Mouse (Mus musculus) adrenal gland (tissue): ENCODE measurements around the gene Arhgap29.

Experiments
- intact Hi-C: fragments of 180-260 bp; cut with DNase I; formaldehyde crosslinking; loops from one replicate; pipeline ENCODE4 v1.15.1; 2025
- long read RNA-seq, 2 experiments: library from polyadenylated mRNA; unstranded; transcript quantifications; one replicate each; pipeline ENCODE4 v2.0.0; 2020; ENCODE audit warnings: borderline replicate concordance in 1 of 2; ENCODE audit not compliant: insufficient replicate concordance in 1 of 2

Gene Arhgap29
- long read RNA-seq, experiment 1, partial matches to known transcripts: 6 of 9 reads
- long read RNA-seq, experiment 1, other reads (novel, unspliced or antisense): 3 of 9 reads
- long read RNA-seq, experiment 2, full-length matches to known transcripts: 1 of 9 reads
- long read RNA-seq, experiment 2, partial matches to known transcripts: 6 of 9 reads
- long read RNA-seq, experiment 2, other reads (novel, unspliced or antisense): 2 of 9 reads

GRCm38 (mm10) chr3:121952041-121952591 is at the start of gene Arhgap29:
Gene Arhgap29, plus strand, starts transcription at chr3:121952541.
- intact Hi-C loops: loop anchor here (5.0 kb wide), 1 partner anchor 65 kb away; no protein-coding TSS in a partner anchor

- intact Hi-C loops: no loop called here
Measured at GRCm38 (mm10) chr3:121902729-121903128, 49.6 kb upstream of the Arhgap29 start.

GRCm38 (mm10) chr3:121903286-121903685 is 49.1 kb upstream of the Arhgap29 start:
- intact Hi-C loops: no loop called here

- intact Hi-C loops: no loop called here
Measured at GRCm38 (mm10) chr3:121903695-121904094, 48.6 kb upstream of the Arhgap29 start.

- intact Hi-C loops: no loop called here
Measured at GRCm38 (mm10) chr3:121904476-121904875, 47.9 kb upstream of the Arhgap29 start.

GRCm38 (mm10) chr3:121906623-121907022 is 45.7 kb upstream of the Arhgap29 start:
- intact Hi-C loops: no loop called here

- intact Hi-C loops: no loop called here
Measured at GRCm38 (mm10) chr3:121909155-121909554, 43.2 kb upstream of the Arhgap29 start.

GRCm38 (mm10) chr3:121913476-121913875 is 38.9 kb upstream of the Arhgap29 start:
- intact Hi-C loops: no loop called here

GRCm38 (mm10) chr3:121914459-121915185 is 37.7 kb upstream of the Arhgap29 start:
- intact Hi-C loops: no loop called here

- intact Hi-C loops: no loop called here
Measured at GRCm38 (mm10) chr3:121915191-121915590, 37.1 kb upstream of the Arhgap29 start.

GRCm38 (mm10) chr3:121916802-121917532 is 35.4 kb upstream of the Arhgap29 start:
- intact Hi-C loops: no loop called here

GRCm38 (mm10) chr3:121917658-121918057 is 34.7 kb upstream of the Arhgap29 start:
- intact Hi-C loops: no loop called here

GRCm38 (mm10) chr3:121919961-121920360 is 32.4 kb upstream of the Arhgap29 start:
- intact Hi-C loops: no loop called here

- intact Hi-C loops: no loop called here
Measured at GRCm38 (mm10) chr3:121920769-121921168, 31.6 kb upstream of the Arhgap29 start.

GRCm38 (mm10) chr3:121924768-121925486 is 27.4 kb upstream of the Arhgap29 start:
- intact Hi-C loops: no loop called here

- intact Hi-C loops: no loop called here
Measured at GRCm38 (mm10) chr3:121927601-121928000, 24.7 kb upstream of the Arhgap29 start.

- intact Hi-C loops: no loop called here
Measured at GRCm38 (mm10) chr3:121932815-121933214, 19.5 kb upstream of the Arhgap29 start.

- intact Hi-C loops: no loop called here
Measured at GRCm38 (mm10) chr3:121936241-121936640, 16.1 kb upstream of the Arhgap29 start.

- intact Hi-C loops: no loop called here
Measured at GRCm38 (mm10) chr3:121937036-121937435, 15.3 kb upstream of the Arhgap29 start.

- intact Hi-C loops: no loop called here
Measured at GRCm38 (mm10) chr3:121939658-121940057, 12.7 kb upstream of the Arhgap29 start.
